Mouse (Mus musculus) forebrain, embryonic 14.5 days (tissue): ENCODE measurements at regions not wholly inside any gene's neighbourhood (a gene's known extent, or its start where the extent isn't known, plus 50 kb on each side); places are given as distances from the start of the nearest gene placed in this dataset.

Experiments used
- ATAC-seq: fragments of 200-750 bp; cut with Nextera tagmentation; 2 replicates; pipeline ENCODE4 v1.8.0; 2017; ENCODE audit warnings: mild to moderate bottlenecking, moderate library complexity
- DNase-seq: peaks from one replicate; pipeline ENCODE4 v3.0.0-alpha.2; 2015; ENCODE audit warnings: low spot score
- H3K27ac ChIP-seq: fragments of 300-500 bp; sonication (generic); 2 replicates; pipeline ENCODE4 v1.5.1; 2014; ENCODE audit warnings: low read depth, mild to moderate bottlenecking, control low read depth, low read length, moderate library complexity
- H3K27me3 ChIP-seq: fragments of 300-500 bp; sonication (generic); replicated peaks from 2 replicates; pipeline ENCODE4 v1.6.1; 2014; ENCODE audit warnings: low read length, control low read depth, mixed read lengths; ENCODE audit not compliant: control insufficient read depth, insufficient read depth
- H3K36me3 ChIP-seq: fragments of 300-500 bp; sonication (generic); 2 replicates; pipeline ENCODE4 v1.6.1; 2014; ENCODE audit warnings: low read length, control low read depth; ENCODE audit not compliant: control insufficient read depth, insufficient read depth
- H3K4me1 ChIP-seq: fragments of 300-500 bp; sonication (generic); 2 replicates; pipeline ENCODE4 v1.6.1; 2014; ENCODE audit warnings: antibody characterized with exemption, low read length, control low read depth; ENCODE audit not compliant: control insufficient read depth, insufficient read depth
- H3K4me2 ChIP-seq: fragments of 300-500 bp; sonication (generic); 2 replicates; pipeline ENCODE4 v1.6.1; 2014; ENCODE audit warnings: mild to moderate bottlenecking, control low read depth, low read length
- H3K4me3 ChIP-seq: fragments of 300-500 bp; sonication (generic); 2 replicates; pipeline ENCODE4 v1.5.1; 2014; ENCODE audit warnings: low read depth, low read length, control low read depth
- H3K9ac ChIP-seq: fragments of 300-500 bp; sonication (generic); 2 replicates; pipeline ENCODE4 v1.6.1; 2014; ENCODE audit warnings: mild to moderate bottlenecking, low read length, control low read depth, moderate library complexity
- H3K9me3 ChIP-seq: fragments of 300-500 bp; sonication (generic); replicated peaks from 2 replicates; pipeline ENCODE4 v1.6.1; 2016; ENCODE audit warnings: low read length, control low read depth, mixed read lengths; ENCODE audit not compliant: control insufficient read depth
- WGBS: fragments of 180-500 bp; shearing (Covaris S2); extraction: QIAGEN DNeasy Blood & Tissue Kit; methylation state at CpG from one replicate; pipeline ENCODE4 v1.1.7; 2014; 5-methylcytosine and 5-hydroxymethylcytosine counted together

DNA sequence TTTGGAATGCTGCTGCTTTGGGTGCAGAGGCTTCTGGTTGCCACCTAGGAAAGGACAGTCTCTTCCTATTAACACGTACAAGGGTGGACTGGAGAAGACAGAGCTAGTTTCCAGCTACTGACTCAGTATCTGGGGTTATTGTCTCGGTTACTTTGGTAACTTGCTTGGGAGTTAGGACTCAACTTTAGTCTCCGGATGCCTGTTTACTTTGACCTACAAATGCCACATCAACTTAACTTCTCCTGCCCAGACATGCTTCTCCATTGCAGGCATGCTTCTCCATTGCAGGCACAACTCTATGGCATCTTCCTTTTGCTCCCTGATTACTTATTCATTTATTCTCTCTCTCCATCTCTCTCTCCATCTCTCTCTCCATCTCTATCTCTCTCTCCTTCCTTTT lies 184.6 kb upstream of the Camk1g start:
- H3K36me3 ChIP-seq = no peaks in the 10 kb centered on the region
- no peak for ATAC-seq
- no peak overlapping the region for H3K27ac ChIP-seq
- H3K4me2 ChIP-seq = no peak overlapping the region
- no peak overlapping the region for H3K9ac ChIP-seq
- H3K9me3 ChIP-seq = no peaks in the 10 kb centered on the region
- H3K4me3 ChIP-seq = no peak overlapping the region
- H3K27me3 ChIP-seq = no peaks in the 10 kb centered on the region
- no peaks in the 10 kb centered on the region for H3K4me1 ChIP-seq
- WGBS = 88% methylated on average over 3 of the region's 3 CpGs
- no peak for DNase-seq

DNA sequence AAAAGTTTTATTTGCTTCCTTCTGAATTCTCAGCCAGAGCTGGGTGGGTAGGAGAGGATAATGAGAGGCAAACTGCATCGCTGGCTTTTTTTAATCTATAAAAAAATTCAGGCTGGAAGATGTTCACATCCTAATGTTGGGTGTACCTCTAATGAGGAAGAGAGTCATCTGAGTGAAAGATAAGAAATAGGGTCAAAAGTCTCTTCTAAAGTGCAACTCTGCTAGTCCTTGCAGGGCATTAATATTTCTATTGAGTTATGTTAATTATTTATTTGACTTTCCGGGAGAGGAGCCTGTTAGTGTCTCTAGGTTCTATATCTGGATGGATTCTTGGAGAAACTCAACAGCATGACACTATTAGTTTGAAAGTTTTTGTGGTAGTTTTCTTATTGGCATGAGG lies 182.2 kb upstream of the Camk1g start:
- Histone ChIP-seq H3K27me3 (no peaks in the 10 kb centered on the region), H3K4me3 (no peak overlapping the region), H3K4me2 (no peak overlapping the region), H3K9ac (no peak overlapping the region), H3K27ac (no peak overlapping the region), H3K36me3 (no peaks in the 10 kb centered on the region), H3K9me3 (no peaks in the 10 kb centered on the region), H3K4me1 (no peaks in the 10 kb centered on the region)
- DNase-seq = no peak
- ATAC-seq = no peak
- 83% methylated on average over 2 of the region's 2 CpGs for WGBS

- Histone ChIP-seq H3K4me2 (no peak overlapping the region), H3K9ac (no peak overlapping the region), H3K9me3 (no peaks in the 10 kb centered on the region), H3K27me3 (no peaks in the 10 kb centered on the region), H3K4me1 (no peaks in the 10 kb centered on the region), H3K4me3 (no peak overlapping the region), H3K36me3 (no peaks in the 10 kb centered on the region), H3K27ac (no peak overlapping the region)
- DNase-seq (no peak), ATAC-seq (no peak)
- WGBS = 63% methylated on average over 1 of the region's 1 CpGs
Measured at GRCm38 (mm10) chr1:193551340-193551739, 181.2 kb upstream of the Camk1g start.

- H3K4me2 ChIP-seq = no peak overlapping the region
- no peak overlapping the region for H3K9ac ChIP-seq
- DNase-seq = no peak
- no peaks in the 10 kb centered on the region for H3K4me1 ChIP-seq
- no peak overlapping the region for H3K4me3 ChIP-seq
- H3K36me3 ChIP-seq = no peaks in the 10 kb centered on the region
- ATAC-seq = no peak
- H3K27ac ChIP-seq = no peak overlapping the region
- no peaks in the 10 kb centered on the region for H3K9me3 ChIP-seq
- H3K27me3 ChIP-seq = no peaks in the 10 kb centered on the region
- 42% methylated on average over 2 of the region's 2 CpGs for WGBS
Measured at GRCm38 (mm10) chr1:193550761-193551160, 180.7 kb upstream of the Camk1g start.

GRCm38 (mm10) chr1:193547356-193547755 lies 177.3 kb upstream of the Camk1g start:
- Histone ChIP-seq H3K4me1 (no peaks in the 10 kb centered on the region), H3K27me3 (no peaks in the 10 kb centered on the region), H3K4me3 (no peak overlapping the region), H3K36me3 (no peaks in the 10 kb centered on the region), H3K27ac (no peak overlapping the region), H3K9ac (no peak overlapping the region), H3K4me2 (no peak overlapping the region), H3K9me3 (no peaks in the 10 kb centered on the region)
- DNase-seq (no peak), ATAC-seq (no peak)
- WGBS = 79% methylated on average over 2 of the region's 2 CpGs

GRCm38 (mm10) chr1:193546044-193546432 lies 175.9 kb upstream of the Camk1g start:
- DNase-seq (no peak), ATAC-seq (no peak)
- Histone ChIP-seq H3K4me2 (no peak overlapping the region), H3K27me3 (no peaks in the 10 kb centered on the region), H3K9me3 (no peaks in the 10 kb centered on the region), H3K36me3 (no peaks in the 10 kb centered on the region), H3K4me1 (0 out of 2 replicates have a peak, but pooled peaks cover 3% of the 10 kb centered on the region), H3K9ac (no peak overlapping the region), H3K27ac (no peak overlapping the region), H3K4me3 (no peak overlapping the region)
- WGBS = 55% methylated on average over 2 of the region's 2 CpGs

DNA sequence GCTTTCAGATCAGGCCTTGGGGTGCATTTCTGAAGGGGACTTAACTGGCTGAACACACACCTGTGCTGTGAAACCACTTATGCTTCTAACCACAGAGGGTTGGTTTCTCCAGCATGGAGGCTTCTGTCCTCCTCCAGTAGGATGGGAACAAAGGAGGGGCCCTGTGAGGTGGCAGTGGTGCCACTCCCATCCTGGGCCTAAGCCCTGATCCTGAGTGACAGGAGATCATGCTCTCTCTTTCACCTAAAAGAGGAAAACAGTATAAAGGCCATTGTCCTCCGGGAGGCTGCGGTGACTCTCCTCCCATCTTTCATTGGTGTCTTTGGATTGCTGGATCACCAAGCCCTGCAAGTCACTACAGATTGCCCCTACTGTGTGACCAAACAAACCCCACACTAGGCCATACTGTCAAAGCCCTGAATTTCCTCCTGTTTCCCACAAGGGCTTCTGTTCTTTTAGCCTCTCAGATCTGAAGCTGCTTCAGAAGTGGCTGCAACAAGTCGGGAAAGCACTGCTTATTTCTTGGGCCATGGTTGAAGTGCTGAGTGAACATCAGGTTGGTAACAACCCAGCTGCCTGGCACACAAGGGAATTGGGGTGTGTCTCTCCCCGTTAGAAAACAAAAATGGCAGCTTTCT lies 175.4 kb upstream of the Camk1g start:
- no peak overlapping the region for H3K4me2 ChIP-seq
- ATAC-seq (no peak), DNase-seq (no peak)
- H3K9ac ChIP-seq = no peak overlapping the region
- no peaks in the 10 kb centered on the region for H3K27me3 ChIP-seq
- no peak overlapping the region for H3K27ac ChIP-seq
- 17% methylated on average over 4 of the region's 4 CpGs for WGBS
- no peak overlapping the region for H3K4me3 ChIP-seq
- H3K36me3 ChIP-seq = no peaks in the 10 kb centered on the region
- H3K9me3 ChIP-seq = no peaks in the 10 kb centered on the region
- H3K4me1 ChIP-seq = 0 out of 2 replicates have a peak, but pooled peaks cover 3% of the 10 kb centered on the region

- Histone ChIP-seq H3K9ac (no peak overlapping the region), H3K27ac (no peak overlapping the region), H3K36me3 (no peaks in the 10 kb centered on the region), H3K4me1 (0 out of 2 replicates have a peak, but pooled peaks cover 3% of the 10 kb centered on the region), H3K4me2 (no peak overlapping the region), H3K4me3 (no peak overlapping the region), H3K27me3 (no peaks in the 10 kb centered on the region), H3K9me3 (no peaks in the 10 kb centered on the region)
- DNase-seq (no peak), ATAC-seq (no peak)
Measured at GRCm38 (mm10) chr1:193544804-193545203, 174.7 kb upstream of the Camk1g start.

DNA sequence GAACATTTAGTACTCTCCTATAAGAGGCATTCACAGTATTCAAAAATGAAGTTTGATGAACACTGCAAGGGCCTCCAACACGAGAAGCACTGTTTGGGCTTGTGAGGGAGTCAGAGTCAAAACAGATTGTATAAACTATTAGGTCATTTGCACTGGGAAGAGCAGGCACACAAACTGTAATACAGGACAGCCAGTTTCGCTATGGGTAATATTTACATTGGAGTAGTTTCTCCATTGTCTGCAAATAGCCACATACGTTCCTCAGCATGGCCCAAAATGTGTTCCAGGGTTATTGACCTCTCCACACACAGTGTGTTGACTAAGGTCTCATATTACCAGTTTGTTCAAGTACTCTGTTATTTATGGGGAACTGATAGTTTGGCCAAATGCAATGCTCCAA lies 173.7 kb upstream of the Camk1g start:
- no peaks in the 10 kb centered on the region for H3K9me3 ChIP-seq
- WGBS = 81% methylated on average over 3 of the region's 3 CpGs
- ATAC-seq (no peak), DNase-seq (no peak)
- H3K27ac ChIP-seq = no peak overlapping the region
- no peak overlapping the region for H3K4me2 ChIP-seq
- H3K9ac ChIP-seq = no peak overlapping the region
- H3K4me1 ChIP-seq = 0 out of 2 replicates have a peak, but pooled peaks cover 5% of the 10 kb centered on the region
- H3K27me3 ChIP-seq = no peaks in the 10 kb centered on the region
- H3K4me3 ChIP-seq = no peak overlapping the region
- H3K36me3 ChIP-seq = no peaks in the 10 kb centered on the region
